ENCODE assay signal across 15 mouse cellular contexts in genomic region chr3:33073905-33074265, GRCm38 (mm10).
DNase-seq lines count a peak whose midpoint lies in the region; ATAC-seq and TF ChIP-seq lines count a peak whose summit lies in the region.
"Had no signal": no experiment of that assay in that cellular context is flagged by ENCODE, and none has a peak within 500 bp of the region (broad histone marks: within the 10 kb centered on the region; RNA-seq: fewer than 3 reads in every experiment).

No protein-coding gene starts in this region.

- no peaks in the 10 kb centered on the region for H3K27me3 ChIP-seq in forebrain, embryonic 12.5 days
- H3K27me3 ChIP-seq in forebrain, embryonic 16.5 days (replicated peaks; ENCODE audit: control insufficient read depth, insufficient read depth, low read length), result no peaks in the 10 kb centered on the region
- H3K27me3 ChIP-seq in neural tube, embryonic 13.5 days, result no peaks in the 10 kb centered on the region
- H3K27me3 ChIP-seq: CH12.LX; embryonic facial prominence, embryonic 12.5 days; stomach, embryonic 15.5 days had no signal

- peaks cover 10% of the 10 kb centered on the region; the same call in 1 of the 2 replicates for H3K4me1 ChIP-seq in forebrain, embryonic 12.5 days
- H3K4me1 ChIP-seq in forebrain, embryonic 16.5 days (replicated peaks; ENCODE audit: control insufficient read depth, insufficient read depth, low read length), result 0 out of 2 replicates have a peak, but pooled peaks cover 5% of the 10 kb centered on the region
- peaks cover 11% of the 10 kb centered on the region for H3K4me1 ChIP-seq in neural tube, embryonic 13.5 days (replicated peaks)
- H3K4me1 ChIP-seq: embryonic facial prominence, embryonic 12.5 days; stomach, embryonic 15.5 days had no signal

- no peak overlapping the region for H3K9ac ChIP-seq in forebrain, embryonic 12.5 days
- no peak overlapping the region for H3K9ac ChIP-seq in forebrain, embryonic 16.5 days (replicated peaks; ENCODE audit: low read depth, low read length)
- no peak overlapping the region for H3K9ac ChIP-seq in neural tube, embryonic 13.5 days
- H3K9ac ChIP-seq: embryonic facial prominence, embryonic 12.5 days; liver, embryonic 14.5 days; stomach, embryonic 15.5 days had no signal

- H3K4me2 ChIP-seq in forebrain, embryonic 12.5 days, result no peak overlapping the region
- H3K4me2 ChIP-seq in forebrain, embryonic 16.5 days (ENCODE audit: low read length), result no peak overlapping the region
- no peak overlapping the region for H3K4me2 ChIP-seq in neural tube, embryonic 13.5 days
- H3K4me2 ChIP-seq: embryonic facial prominence, embryonic 12.5 days; stomach, embryonic 15.5 days had no signal

- no peak for DNase-seq in left cerebral cortex, adult 2 months (ENCODE audit: extremely low spot score in 1 of 2, low spot score in 2 of 2)
- no peak for DNase-seq in left cerebral cortex, postnatal 10 days (ENCODE audit: extremely low spot score in 1 of 2, low spot score in 2 of 2)
- DNase-seq in neural tube, embryonic 10.5 days (ENCODE audit: extremely low spot score, low spot score), result no peak
- no peak for DNase-seq in heart, adult 11 months
- DNase-seq: gastrocnemius, postnatal 14 days; thymus, adult 18-20 months; thymus, postnatal 4 days had no signal

- H3K4me3 ChIP-seq in forebrain, embryonic 12.5 days (replicated peaks), result no peak overlapping the region
- H3K4me3 ChIP-seq in forebrain, embryonic 16.5 days (replicated peaks; ENCODE audit: low read length), result no peak overlapping the region
- no peak overlapping the region for H3K4me3 ChIP-seq in left cerebral cortex, adult 2 months
- H3K4me3 ChIP-seq in neural tube, embryonic 13.5 days, result no peak overlapping the region
- H3K4me3 ChIP-seq: embryonic facial prominence, embryonic 12.5 days; stomach, embryonic 15.5 days had no signal

- no peak for TF ChIP-seq CTCF in left cerebral cortex, adult 2 months (IDR thresholded peaks at IDR 0.05)

- 0 out of 2 replicates have a peak overlapping the region, but pooled peaks have one; percentile 13 for H3K27ac ChIP-seq in forebrain, embryonic 12.5 days
- no peak overlapping the region for H3K27ac ChIP-seq in forebrain, embryonic 16.5 days (ENCODE audit: low read length)
- peak overlapping the region; percentile 10; the same call in 1 of the 2 replicates for H3K27ac ChIP-seq in left cerebral cortex, adult 2 months
- peak overlapping the region; percentile 10; the same call in 1 of the 2 replicates for H3K27ac ChIP-seq in neural tube, embryonic 13.5 days (replicated peaks)
- H3K27ac ChIP-seq: embryonic facial prominence, embryonic 12.5 days; liver, embryonic 14.5 days; stomach, embryonic 15.5 days had no signal

- 79% methylated on average over 1 of the region's 1 CpGs for WGBS in forebrain, embryonic 12.5 days
- 62% methylated on average over 1 of the region's 1 CpGs for WGBS in forebrain, embryonic 16.5 days
- WGBS in neural tube, embryonic 13.5 days, result 69% methylated on average over 1 of the region's 1 CpGs

- no peak; the same call in 1 of the 2 replicates for ATAC-seq in forebrain, embryonic 12.5 days (ENCODE audit: low FRiP score)
- ATAC-seq in forebrain, embryonic 16.5 days, result no peak
- no peak for ATAC-seq in neural tube, embryonic 13.5 days (ENCODE audit: low read depth)
- ATAC-seq: intestine, postnatal 0 days had no signal

- intact Hi-C loops in left cerebral cortex, adult 2 months (cut with DNase I), result no loop called here
- intact Hi-C loops in left cerebral cortex, postnatal 10 days (cut with DNase I), result no loop called here

- no peaks in the 10 kb centered on the region for H3K36me3 ChIP-seq in forebrain, embryonic 12.5 days (replicated peaks)
- H3K36me3 ChIP-seq in forebrain, embryonic 16.5 days (ENCODE audit: control insufficient read depth, insufficient read depth), result no peaks in the 10 kb centered on the region
- no peaks in the 10 kb centered on the region for H3K36me3 ChIP-seq in neural tube, embryonic 13.5 days
- H3K36me3 ChIP-seq: embryonic facial prominence, embryonic 12.5 days; stomach, embryonic 15.5 days had no signal

- H3K9me3 ChIP-seq in forebrain, embryonic 12.5 days, result no peaks in the 10 kb centered on the region
- no peaks in the 10 kb centered on the region for H3K9me3 ChIP-seq in forebrain, embryonic 16.5 days (ENCODE audit: control insufficient read depth, low read length)
- no peaks in the 10 kb centered on the region for H3K9me3 ChIP-seq in neural tube, embryonic 13.5 days
- H3K9me3 ChIP-seq: embryonic facial prominence, embryonic 12.5 days; stomach, embryonic 15.5 days had no signal
